Mouse (Mus musculus) urinary bladder, postnatal 36 days (tissue): Measurements from ENCODE around the gene Acsf3.

Experiments used
- DNase-seq, 2 experiments: peaks; one replicate each; pipeline ENCODE4 v3.0.0; 2022; ENCODE audit warnings: low spot score in 2 of 2, mixed read lengths in 1 of 2

The Acsf3 gene

GRCm38 (mm10) chr8:122850641-122851240 lies 75.5 kb downstream of the Acsf3 start:
- no peak for DNase-seq

GRCm38 (mm10) chr8:122851692-122852545 lies 76.6 kb downstream of the Acsf3 start:
- no peak for DNase-seq

GRCm38 (mm10) chr8:122852546-122852905 lies 77.2 kb downstream of the Acsf3 start:
- no peak for DNase-seq

GRCm38 (mm10) chr8:122853340-122853771 lies 78.1 kb downstream of the Acsf3 start:
- no peak for DNase-seq

GRCm38 (mm10) chr8:122854388-122854787 lies 79.1 kb downstream of the Acsf3 start:
- no peak for DNase-seq

GRCm38 (mm10) chr8:122855123-122855522 lies 79.8 kb downstream of the Acsf3 start:
- DNase-seq, result no peak

GRCm38 (mm10) chr8:122856288-122856687 lies 81.0 kb downstream of the Acsf3 start:
- no peak for DNase-seq

GRCm38 (mm10) chr8:122859843-122860242 lies 84.6 kb downstream of the Acsf3 start:
- no peak for DNase-seq

GRCm38 (mm10) chr8:122864719-122865129 lies 89.4 kb downstream of the Acsf3 start:
- DNase-seq, result no peak

- no peak for DNase-seq
Observed at GRCm38 (mm10) chr8:122865441-122865840, 90.2 kb downstream of the Acsf3 start.

- DNase-seq, result no peak
Observed at GRCm38 (mm10) chr8:122866231-122866630, 90.9 kb downstream of the Acsf3 start.
